Mouse (Mus musculus): ENCODE measurements at regions not wholly inside any gene's neighbourhood (a gene's known extent, or its start where the extent isn't known, plus 50 kb on each side); places are given as distances from the start of the nearest gene placed in this dataset.

GRCm38 (mm10) chr1:186317285-186317684, 200.2 kb upstream of the Lyplal1 start:
- H3K9me3 ChIP-seq (replicated peaks; ENCODE audit: insufficient read depth, low read length) = no peaks in the 10 kb centered on the region
- H3K27me3 ChIP-seq (ENCODE audit: control insufficient read depth in 1 of 2, insufficient read depth in 2 of 2, low read length in 2 of 2) = no peaks in the 10 kb centered on the region
- H3K4me3 ChIP-seq (ENCODE audit: control insufficient read depth in 1 of 2, insufficient read depth in 1 of 2, low read depth in 2 of 2, low read length in 2 of 2) = no peak overlapping the region
- TF ChIP-seq POLR2A (IDR thresholded peaks at IDR 0.05; ENCODE audit: control insufficient read depth in 1 of 2, insufficient read depth in 1 of 2, low read depth in 1 of 2, low read length in 2 of 2, poor library complexity in 1 of 2) = no peak
- no peak overlapping the region for H3K27ac ChIP-seq (ENCODE audit: control insufficient read depth, low read depth, low read length)
- H3K9ac ChIP-seq (ENCODE audit: control insufficient read depth, low read depth, low read length, poor library complexity, severe bottlenecking) = no peak overlapping the region
- H3K36me3 ChIP-seq (ENCODE audit: control insufficient read depth in 1 of 2, insufficient read depth in 2 of 2, low read length in 2 of 2) = no peaks in the 10 kb centered on the region
- H3K4me1 ChIP-seq (ENCODE audit: control insufficient read depth in 1 of 2, insufficient read depth in 2 of 2, low read length in 2 of 2) = no peaks in the 10 kb centered on the region
- H3K79me2 ChIP-seq (ENCODE audit: control insufficient read depth, insufficient read depth, low read length, poor library complexity) = no peaks in the 10 kb centered on the region
- DNase-seq (ENCODE audit: low read depth, low spot score) = no peak

- DNase-seq (ENCODE audit: low read depth, low spot score) = no peak
- Histone ChIP-seq H3K9ac (ENCODE audit: control insufficient read depth, low read depth, low read length, poor library complexity, severe bottlenecking) (no peak overlapping the region), H3K27me3 (ENCODE audit: control insufficient read depth in 1 of 2, insufficient read depth in 2 of 2, low read length in 2 of 2) (no peaks in the 10 kb centered on the region), H3K9me3 (replicated peaks; ENCODE audit: insufficient read depth, low read length) (no peaks in the 10 kb centered on the region), H3K27ac (ENCODE audit: control insufficient read depth, low read depth, low read length) (no peak overlapping the region), H3K79me2 (ENCODE audit: control insufficient read depth, insufficient read depth, low read length, poor library complexity) (no peaks in the 10 kb centered on the region), H3K4me3 (ENCODE audit: control insufficient read depth in 1 of 2, insufficient read depth in 1 of 2, low read depth in 2 of 2, low read length in 2 of 2) (no peak overlapping the region), H3K36me3 (ENCODE audit: control insufficient read depth in 1 of 2, insufficient read depth in 2 of 2, low read length in 2 of 2) (no peaks in the 10 kb centered on the region), H3K4me1 (ENCODE audit: control insufficient read depth in 1 of 2, insufficient read depth in 2 of 2, low read length in 2 of 2) (no peaks in the 10 kb centered on the region)
- TF ChIP-seq HCFC1 (IDR thresholded peaks at IDR 0.05; ENCODE audit: low read depth, low read length) = no peak
- TF ChIP-seq JUND (IDR thresholded peaks at IDR 0.05; ENCODE audit: low read depth, low read length) = no peak
- no peak for TF ChIP-seq GATA1 (IDR thresholded peaks at IDR 0.05; ENCODE audit: low read depth, low read length)
- TF ChIP-seq BHLHE40 (IDR thresholded peaks at IDR 0.05; ENCODE audit: borderline replicate concordance, low read depth, low read length) = no peak
- no peak for TF ChIP-seq USF2 (IDR thresholded peaks at IDR 0.05; ENCODE audit: borderline replicate concordance in 1 of 2, insufficient read depth in 1 of 2, low read depth in 1 of 2, low read length in 2 of 2)
- TF ChIP-seq ZKSCAN1 (IDR thresholded peaks at IDR 0.05; ENCODE audit: low read depth, low read length) = no peak
- no peak for TF ChIP-seq E2F4 (IDR thresholded peaks at IDR 0.05; ENCODE audit: borderline replicate concordance, low read depth, low read length)
- no peak for TF ChIP-seq KAT2A (conservative IDR thresholded peaks at IDR 0.05; ENCODE audit: low read depth, low read length)
- no peak for TF ChIP-seq MXI1 (IDR thresholded peaks at IDR 0.05; ENCODE audit: low read depth, low read length)
- no peak for TF ChIP-seq TAL1 (IDR thresholded peaks at IDR 0.05; ENCODE audit: low read length)
- no peak for TF ChIP-seq EP300 (IDR thresholded peaks at IDR 0.05; ENCODE audit: low read depth in 1 of 2, low read length in 2 of 2)
These were observed 197.1 kb upstream of the Lyplal1 start for GRCm38 (mm10) chr1:186314180-186314579.

GRCm38 (mm10) chr1:186312698-186313097, 195.6 kb upstream of the Lyplal1 start:
- H3K27me3 ChIP-seq (ENCODE audit: control insufficient read depth in 1 of 2, insufficient read depth in 2 of 2, low read length in 2 of 2) = no peaks in the 10 kb centered on the region
- no peaks in the 10 kb centered on the region for H3K36me3 ChIP-seq (ENCODE audit: control insufficient read depth in 1 of 2, insufficient read depth in 2 of 2, low read length in 2 of 2)
- no peaks in the 10 kb centered on the region for H3K9me3 ChIP-seq (replicated peaks; ENCODE audit: insufficient read depth, low read length)
- no peak overlapping the region for H3K27ac ChIP-seq (ENCODE audit: control insufficient read depth, low read depth, low read length)
- no peaks in the 10 kb centered on the region for H3K4me1 ChIP-seq (ENCODE audit: control insufficient read depth in 1 of 2, insufficient read depth in 2 of 2, low read length in 2 of 2)
- H3K4me3 ChIP-seq (ENCODE audit: control insufficient read depth in 1 of 2, insufficient read depth in 1 of 2, low read depth in 2 of 2, low read length in 2 of 2) = no peak overlapping the region
- no peak overlapping the region for H3K9ac ChIP-seq (ENCODE audit: control insufficient read depth, low read depth, low read length, poor library complexity, severe bottlenecking)
- TF ChIP-seq TAL1 (IDR thresholded peaks at IDR 0.05; ENCODE audit: low read length) = no peak
- no peak for TF ChIP-seq BHLHE40 (IDR thresholded peaks at IDR 0.05; ENCODE audit: borderline replicate concordance, low read depth, low read length)
- TF ChIP-seq POLR2A (IDR thresholded peaks at IDR 0.05; ENCODE audit: control insufficient read depth in 1 of 2, insufficient read depth in 1 of 2, low read depth in 1 of 2, low read length in 2 of 2, poor library complexity in 1 of 2) = no peak
- no peak for TF ChIP-seq CHD2 (IDR thresholded peaks at IDR 0.05; ENCODE audit: low read length)
- no peak for DNase-seq (ENCODE audit: low read depth, low spot score)
- no peaks in the 10 kb centered on the region for H3K79me2 ChIP-seq (ENCODE audit: control insufficient read depth, insufficient read depth, low read length, poor library complexity)

Data from MEL (cell line).